Mouse (Mus musculus) myocyte (in vitro differentiated cells): ENCODE results near the gene Thumpd2. TPM values are rescaled to one million over a fixed set of nuclear protein-coding genes. Genes with fewer than 3 reads are reported as not detected.

ENCODE experiments used
- H3K27me3 ChIP-seq: one replicate; pipeline ENCODE4 v1.6.1; 2011; ENCODE audit not compliant: control insufficient read depth, insufficient read depth, insufficient read length
- H3K36me3 ChIP-seq: one replicate; pipeline ENCODE4 v1.6.1; 2011; ENCODE audit not compliant: control insufficient read depth, insufficient read depth
- H3K4me2 ChIP-seq: one replicate; pipeline ENCODE4 v1.6.1; 2011; ENCODE audit warnings: low read depth, control low read depth
- H3K4me3 ChIP-seq: one replicate; pipeline ENCODE4 v1.5.1; 2011; ENCODE audit warnings: mild to moderate bottlenecking, control low read depth, moderate library complexity
- H3K79me2 ChIP-seq: one replicate; pipeline ENCODE4 v1.6.1; 2011; ENCODE audit not compliant: control insufficient read depth, insufficient read depth
- H3ac ChIP-seq: one replicate; pipeline ENCODE4 v1.6.1; 2011; ENCODE audit not compliant: control insufficient read depth, insufficient read length
- CEBPB ChIP-seq: IDR thresholded peaks from 2 replicates; pipeline ENCODE4 v1.6.1; 2011; ENCODE audit warnings: mild to moderate bottlenecking, moderate library complexity; ENCODE audit not compliant: poor library complexity, insufficient read depth, severe bottlenecking
- E2F4 ChIP-seq: IDR thresholded peaks from one replicate; pipeline ENCODE4 v1.6.1; 2011; ENCODE audit warnings: mild to moderate bottlenecking, control low read depth, moderate library complexity; ENCODE audit not compliant: insufficient read depth
- MAX ChIP-seq: IDR thresholded peaks from one replicate; pipeline ENCODE4 v1.6.1; 2011; ENCODE audit warnings: low read depth, mild to moderate bottlenecking, control low read depth
- MYOD1 ChIP-seq, 3 experiments: IDR thresholded peaks; one replicate each; pipeline ENCODE4 v1.6.1; 2011; ENCODE audit warnings: control low read depth in 2 of 3, low read depth in 2 of 3, mild to moderate bottlenecking in 2 of 3, moderate library complexity in 1 of 3; ENCODE audit not compliant: insufficient read length in 2 of 3, control insufficient read depth in 1 of 3
- MYOG ChIP-seq, 3 experiments: IDR thresholded peaks; one replicate each; pipeline ENCODE4 v1.6.1; 2011; ENCODE audit warnings: control low read depth in 2 of 3, low read depth in 2 of 3, mild to moderate bottlenecking in 2 of 3; ENCODE audit not compliant: insufficient read length in 2 of 3, control insufficient read depth in 1 of 3, insufficient read depth in 1 of 3
- POLR2A ChIP-seq: IDR thresholded peaks from one replicate; pipeline ENCODE4 v1.6.1; 2011; ENCODE audit warnings: low read depth, mild to moderate bottlenecking, control low read depth, moderate library complexity; ENCODE audit not compliant: insufficient read length
- POLR2AphosphoS2 ChIP-seq: IDR thresholded peaks from one replicate; pipeline ENCODE4 v1.6.1; 2011; ENCODE audit warnings: low read depth, control low read depth; ENCODE audit not compliant: insufficient read length
- REST ChIP-seq: IDR thresholded peaks from one replicate; pipeline ENCODE4 v1.6.1; 2011; ENCODE audit warnings: mild to moderate bottlenecking, control low read depth, moderate library complexity; ENCODE audit not compliant: insufficient read depth, insufficient read length
- SRF ChIP-seq: IDR thresholded peaks from one replicate; pipeline ENCODE4 v1.6.1; 2011; ENCODE audit warnings: low read depth; ENCODE audit not compliant: control insufficient read depth, insufficient read length
- TCF12 ChIP-seq: IDR thresholded peaks from one replicate; pipeline ENCODE4 v1.6.1; 2011; ENCODE audit warnings: mild to moderate bottlenecking, control low read depth; ENCODE audit not compliant: poor library complexity, insufficient read depth, severe bottlenecking
- TCF3 ChIP-seq: IDR thresholded peaks from one replicate; pipeline ENCODE4 v1.6.1; 2011; ENCODE audit warnings: low read depth, control low read depth; ENCODE audit not compliant: insufficient read length
- USF1 ChIP-seq: IDR thresholded peaks from one replicate; pipeline ENCODE4 v1.6.1; 2011; ENCODE audit warnings: low read depth, mild to moderate bottlenecking, control low read depth, moderate library complexity
- polyA plus RNA-seq: library from polyadenylated mRNA; unstranded; fragments of >200 nt; fragmentation: generic; extraction: Trizol; gene quantifications from one replicate; pipeline ENCODE4 v1.2.1, GENCODE M21; 2012; ENCODE audit warnings: missing spikeins

The Thumpd2 gene
- polyA plus RNA-seq, 1 experiment: 2.1 TPM

GRCm38 (mm10) chr17:81092794-81093193 is 27.9 kb upstream of the Thumpd2 start:
- Histone ChIP-seq H3K4me2 (no peak overlapping the region), H3K79me2 (no peaks in the 10 kb centered on the region), H3K36me3 (no peaks in the 10 kb centered on the region), H3K27me3 (peaks cover 6% of the 10 kb centered on the region), H3ac (no peak overlapping the region), H3K4me3 (no peak overlapping the region)
- TF ChIP-seq CEBPB (no peak), USF1 (no peak), E2F4 (no peak), POLR2AphosphoS2 (no peak), MYOD1 (IDR thresholded peaks at IDR 0.05; ENCODE audit: control insufficient read depth in 1 of 3, insufficient read length in 2 of 3, low read depth in 2 of 3) (no peak), TCF3 (no peak), TCF12 (no peak), MYOG (IDR thresholded peaks at IDR 0.05; ENCODE audit: control insufficient read depth in 1 of 3, insufficient read depth in 1 of 3, insufficient read length in 2 of 3, low read depth in 2 of 3) (no peak), MAX (no peak), REST (no peak), SRF (no peak), POLR2A (no peak)

- Histone ChIP-seq H3K36me3 (no peaks in the 10 kb centered on the region), H3ac (no peak overlapping the region), H3K4me3 (no peak overlapping the region), H3K4me2 (no peak overlapping the region), H3K79me2 (no peaks in the 10 kb centered on the region), H3K27me3 (peaks cover 6% of the 10 kb centered on the region)
- no peak for TF ChIP-seq MYOG (IDR thresholded peaks at IDR 0.05; ENCODE audit: control insufficient read depth in 1 of 3, insufficient read depth in 1 of 3, insufficient read length in 2 of 3, low read depth in 2 of 3)
- no peak for TF ChIP-seq MAX
- no peak for TF ChIP-seq USF1
- TF ChIP-seq TCF12: no peak
- no peak for TF ChIP-seq TCF3
- no peak for TF ChIP-seq E2F4
- TF ChIP-seq REST: no peak
- TF ChIP-seq CEBPB: no peak
- no peak for TF ChIP-seq POLR2AphosphoS2
- no peak for TF ChIP-seq SRF
- TF ChIP-seq POLR2A: no peak
- no peak for TF ChIP-seq MYOD1 (IDR thresholded peaks at IDR 0.05; ENCODE audit: control insufficient read depth in 1 of 3, insufficient read length in 2 of 3, low read depth in 2 of 3)
These were observed 24.0 kb upstream of the Thumpd2 start for GRCm38 (mm10) chr17:81088866-81089265.

GRCm38 (mm10) chr17:81087735-81088134 is 22.9 kb upstream of the Thumpd2 start:
- H3K36me3 ChIP-seq: no peaks in the 10 kb centered on the region
- H3K4me3 ChIP-seq: no peak overlapping the region
- no peak overlapping the region for H3ac ChIP-seq
- no peaks in the 10 kb centered on the region for H3K79me2 ChIP-seq
- TF ChIP-seq REST (no peak), TCF3 (no peak), MYOG (IDR thresholded peaks at IDR 0.05; ENCODE audit: control insufficient read depth in 1 of 3, insufficient read depth in 1 of 3, insufficient read length in 2 of 3, low read depth in 2 of 3) (no peak), POLR2AphosphoS2 (no peak), TCF12 (no peak), MAX (no peak), E2F4 (no peak), USF1 (no peak), MYOD1 (IDR thresholded peaks at IDR 0.05; ENCODE audit: control insufficient read depth in 1 of 3, insufficient read length in 2 of 3, low read depth in 2 of 3) (no peak)
- H3K4me2 ChIP-seq: no peak overlapping the region
- H3K27me3 ChIP-seq: peaks cover 6% of the 10 kb centered on the region

GRCm38 (mm10) chr17:81064279-81064978 is 453 bp downstream of the Thumpd2 start:
- peak overlapping the region; percentile 28 for H3K4me3 ChIP-seq
- no peaks in the 10 kb centered on the region for H3K36me3 ChIP-seq
- no peaks in the 10 kb centered on the region for H3K79me2 ChIP-seq
- TF ChIP-seq USF1 (no peak), E2F4 (no peak), MYOG (IDR thresholded peaks at IDR 0.05; ENCODE audit: control insufficient read depth in 1 of 3, insufficient read depth in 1 of 3, insufficient read length in 2 of 3, low read depth in 2 of 3) (no peak), CEBPB (no peak), TCF3 (no peak), MAX (no peak), SRF (no peak), POLR2A (no peak), MYOD1 (IDR thresholded peaks at IDR 0.05; ENCODE audit: control insufficient read depth in 1 of 3, insufficient read length in 2 of 3, low read depth in 2 of 3) (no peak), REST (no peak), TCF12 (no peak), POLR2AphosphoS2 (no peak)
- H3K4me2 ChIP-seq: peak overlapping the region; percentile 63
- peak overlapping the region; percentile 47 for H3ac ChIP-seq
- H3K27me3 ChIP-seq: no peaks in the 10 kb centered on the region
